19 mouse cellular contexts compared by ENCODE assay signal in the genomic region with DNA sequence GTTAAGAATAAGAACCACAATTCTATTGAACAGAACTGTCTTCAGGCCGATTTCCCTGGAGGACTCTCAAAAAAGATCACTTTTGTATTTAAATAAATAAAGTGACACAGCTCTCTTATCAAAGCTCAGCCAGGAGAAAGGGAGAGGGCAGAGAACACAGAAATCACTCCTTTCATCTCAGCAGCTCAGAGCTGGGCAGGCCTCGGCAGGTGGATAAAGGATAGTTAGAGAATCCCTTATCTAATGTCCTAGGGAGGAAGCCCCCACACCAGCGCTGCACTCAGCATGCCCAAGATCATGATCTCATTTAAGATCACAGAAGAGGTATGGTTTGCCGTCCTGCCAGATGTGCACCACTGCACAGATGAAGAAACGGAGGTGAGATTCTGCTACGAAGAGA. TPM values are rescaled to one million over a fixed set of nuclear protein-coding genes. Genes with fewer than 3 reads are reported as not detected.
DNase-seq lines count a peak whose midpoint lies in the region; ATAC-seq and TF ChIP-seq lines count a peak whose summit lies in the region.
"Had no signal": no experiment of that assay in that cellular context is flagged by ENCODE, and none has a peak within 500 bp of the region (broad histone marks: within the 10 kb centered on the region; RNA-seq: fewer than 3 reads in every experiment).

No protein-coding gene starts in this region.

- H3K27me3 ChIP-seq in midbrain, embryonic 16.5 days (ENCODE audit: control insufficient read depth, insufficient read depth, low read depth, low read length), result no peaks in the 10 kb centered on the region
- H3K27me3 ChIP-seq in midbrain, postnatal 0 days (ENCODE audit: insufficient read depth, low read length), result no peaks in the 10 kb centered on the region
- no peaks in the 10 kb centered on the region for H3K27me3 ChIP-seq in liver, embryonic 12.5 days (replicated peaks)
- H3K27me3 ChIP-seq: forebrain, embryonic 13.5 days; heart, embryonic 15.5 days had no signal

- H3K4me1 ChIP-seq in midbrain, embryonic 16.5 days (ENCODE audit: control insufficient read depth, insufficient read depth, low read length), result peaks cover 25% of the 10 kb centered on the region
- H3K4me1 ChIP-seq in midbrain, postnatal 0 days (ENCODE audit: insufficient read depth, low read length), result peaks cover 7% of the 10 kb centered on the region; the same call in 1 of the 2 replicates
- H3K4me1 ChIP-seq in liver, embryonic 12.5 days, result peaks cover 64% of the 10 kb centered on the region

- H3K9me3 ChIP-seq in midbrain, embryonic 16.5 days (replicated peaks; ENCODE audit: control insufficient read depth, low read length, poor library complexity, severe bottlenecking), result no peaks in the 10 kb centered on the region
- H3K9me3 ChIP-seq in midbrain, postnatal 0 days (ENCODE audit: low read length), result no peaks in the 10 kb centered on the region
- no peaks in the 10 kb centered on the region for H3K9me3 ChIP-seq in liver, embryonic 12.5 days (replicated peaks)
- H3K9me3 ChIP-seq: embryonic facial prominence, embryonic 10.5 days; forebrain, embryonic 13.5 days; heart, embryonic 15.5 days; hindbrain, embryonic 10.5 days had no signal

- WGBS in midbrain, embryonic 16.5 days, result 61% methylated on average over 6 of the region's 6 CpGs
- WGBS in midbrain, postnatal 0 days, result 71% methylated on average over 6 of the region's 6 CpGs
- 33% methylated on average over 6 of the region's 6 CpGs for WGBS in liver, embryonic 12.5 days (ENCODE audit: insufficient replicate concordance)

- H3K27ac ChIP-seq in midbrain, embryonic 16.5 days (ENCODE audit: low read length), result peak overlapping the region; percentile 28
- no peak overlapping the region for H3K27ac ChIP-seq in midbrain, postnatal 0 days (ENCODE audit: low read depth, low read length)
- H3K27ac ChIP-seq in liver, embryonic 12.5 days, result peak overlapping the region; percentile 85
- H3K27ac ChIP-seq: embryonic facial prominence, embryonic 10.5 days; forebrain, embryonic 13.5 days; heart, adult 2 months; heart, embryonic 15.5 days; hindbrain, embryonic 10.5 days; hindbrain, embryonic 14.5 days had no signal

- DNase-seq in midbrain, postnatal 0 days (ENCODE audit: low spot score), result no peak
- no peak for DNase-seq in heart, postnatal 25 days (ENCODE audit: low spot score)
- DNase-seq in urinary bladder, postnatal 25 days (ENCODE audit: low spot score), result no peak
- DNase-seq: adrenal gland, postnatal 10 days; cerebellum, adult 18-20 months; cerebellum, postnatal 10 days; forebrain, postnatal 0 days; gastrocnemius, postnatal 14 days; heart, adult 2 months; heart, postnatal 14 days had no signal

- no peak for TF ChIP-seq CTCF in midbrain, postnatal 0 days (IDR thresholded peaks at IDR 0.05)

- H3K4me2 ChIP-seq in midbrain, embryonic 16.5 days (ENCODE audit: low read length), result no peak overlapping the region
- H3K4me2 ChIP-seq in midbrain, postnatal 0 days (ENCODE audit: low read depth, low read length, poor library complexity, severe bottlenecking), result no peak overlapping the region
- H3K4me2 ChIP-seq in liver, embryonic 12.5 days, result peak overlapping the region; percentile 32
- H3K4me2 ChIP-seq: forebrain, embryonic 13.5 days; heart, embryonic 11.5 days; heart, embryonic 15.5 days; hindbrain, embryonic 14.5 days had no signal

- intact Hi-C loops in heart, postnatal 25 days (cut with DNase I), result no loop called here

- H3K36me3 ChIP-seq in midbrain, embryonic 16.5 days (ENCODE audit: control insufficient read depth, insufficient read depth, low read length), result no peaks in the 10 kb centered on the region
- H3K36me3 ChIP-seq in midbrain, postnatal 0 days (ENCODE audit: insufficient read depth, low read length), result no peaks in the 10 kb centered on the region
- H3K36me3 ChIP-seq in liver, embryonic 12.5 days, result no peaks in the 10 kb centered on the region
- H3K36me3 ChIP-seq: heart, embryonic 15.5 days had no signal

- H3K4me3 ChIP-seq in midbrain, embryonic 16.5 days (ENCODE audit: low read depth, low read length), result no peak overlapping the region
- H3K4me3 ChIP-seq in midbrain, postnatal 0 days (ENCODE audit: low read depth, low read length), result no peak overlapping the region
- H3K4me3 ChIP-seq in liver, embryonic 12.5 days, result no peak overlapping the region
- H3K4me3 ChIP-seq: embryonic facial prominence, embryonic 10.5 days; forebrain, embryonic 13.5 days; heart, adult 2 months; heart, embryonic 15.5 days; hindbrain, embryonic 10.5 days had no signal

- no peak for ATAC-seq in midbrain, embryonic 16.5 days
- no peak for ATAC-seq in midbrain, postnatal 0 days (ENCODE audit: low FRiP score)
- ATAC-seq in liver, embryonic 12.5 days, result no peak
- 0 out of 2 replicates have a peak, but pooled peaks have one; percentile 5 for ATAC-seq in megakaryocyte progenitor cell, adult 5-6 weeks (replicated peaks; ENCODE audit: poor library complexity)
- ATAC-seq: forebrain, embryonic 13.5 days; forebrain, postnatal 0 days had no signal

- H3K9ac ChIP-seq in midbrain, embryonic 16.5 days (ENCODE audit: low read depth, low read length), result no peak overlapping the region
- H3K9ac ChIP-seq in midbrain, postnatal 0 days (replicated peaks; ENCODE audit: low read length, poor library complexity, severe bottlenecking), result no peak overlapping the region
- no peak overlapping the region for H3K9ac ChIP-seq in liver, embryonic 12.5 days
- H3K9ac ChIP-seq: forebrain, embryonic 13.5 days; forebrain, postnatal 0 days; heart, embryonic 15.5 days; hindbrain, embryonic 14.5 days had no signal

RNA-seq across cellular contexts. Expression of a gene that starts 52.4 kb away (rescaled TPM):
- polyA plus RNA-seq in midbrain, embryonic 16.5 days (2015; fragmentation: Nextera tagmentation; extraction: Ambion mirVana), result 48.3 and 50.7 TPM in 2 replicates
- 24.5 and 41.5 TPM in 2 replicates for total RNA-seq in midbrain, postnatal 0 days (2014; rRNA removed)
- 36.1 and 38.0 TPM in 2 replicates for polyA plus RNA-seq in midbrain, postnatal 0 days (2015; fragmentation: Nextera tagmentation; extraction: Ambion mirVana)
- polyA plus RNA-seq in liver, embryonic 12.5 days (2016; fragmentation: Nextera tagmentation; extraction: Ambion mirVana), result 14.4 and 14.9 TPM in 2 replicates
- 7.9 and 10.1 TPM in 2 replicates for total RNA-seq in megakaryocyte progenitor cell, adult 5-6 weeks (2015)
- total RNA-seq in megakaryocyte progenitor cell, adult 5-6 weeks (2017), result 12.7 and 15.6 TPM in 2 replicates
- 10 to 100 TPM; 24.0 to 28.2 TPM for total RNA-seq in heart, postnatal 25 days (2021)
